Mouse (Mus musculus) brain, adult 2 months (tissue): Measurements from ENCODE around the gene Unc5cl.
A peak's percentile ranks its signal among the peaks of the same experiment; 100 is the strongest.

Source experiments
- DNase-seq: peaks from one replicate; pipeline ENCODE4 v3.0.0; 2011; ENCODE audit warnings: low read depth, low spot score

Unc5cl gene

DNA sequence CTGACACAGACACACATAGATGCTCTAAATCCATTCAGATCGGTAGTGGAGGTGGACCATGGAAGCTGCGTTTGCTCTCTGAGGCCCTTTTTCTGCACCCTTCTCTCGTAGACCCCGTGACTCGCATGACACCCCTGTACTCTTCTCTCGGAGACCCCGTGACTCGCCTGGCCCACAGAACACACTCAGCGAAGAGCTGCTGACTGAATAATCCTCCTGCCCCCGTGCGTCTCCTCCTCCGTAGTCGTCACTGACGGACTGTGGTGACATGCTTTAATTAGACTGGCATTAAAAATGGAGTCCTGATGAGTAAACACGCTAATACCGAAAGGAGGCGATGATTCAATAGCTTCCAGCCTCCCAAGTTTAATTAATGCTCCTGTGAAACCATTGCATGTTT is 84.6 kb downstream of the Unc5cl start:
- DNase-seq = peak; percentile 83

DNA sequence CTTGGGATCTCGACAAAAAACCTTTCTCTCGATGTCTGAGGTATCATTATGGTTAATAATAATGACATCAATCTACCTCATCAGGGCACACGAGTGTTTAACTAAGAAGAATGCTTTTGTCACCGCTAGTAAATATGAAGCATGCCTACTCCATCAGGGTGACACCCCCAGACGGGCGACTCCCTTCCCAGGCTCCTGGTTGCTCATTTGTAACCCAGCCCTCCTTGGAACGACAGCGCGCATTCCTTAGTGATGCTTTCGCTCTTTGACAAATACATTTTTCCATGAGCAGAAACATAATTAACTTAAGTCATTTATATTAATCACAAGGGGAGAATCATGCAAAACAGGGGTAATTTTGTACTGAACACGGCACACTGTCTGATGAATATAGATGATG is 88.0 kb downstream of the Unc5cl start:
- peak; percentile 34 for DNase-seq

DNA sequence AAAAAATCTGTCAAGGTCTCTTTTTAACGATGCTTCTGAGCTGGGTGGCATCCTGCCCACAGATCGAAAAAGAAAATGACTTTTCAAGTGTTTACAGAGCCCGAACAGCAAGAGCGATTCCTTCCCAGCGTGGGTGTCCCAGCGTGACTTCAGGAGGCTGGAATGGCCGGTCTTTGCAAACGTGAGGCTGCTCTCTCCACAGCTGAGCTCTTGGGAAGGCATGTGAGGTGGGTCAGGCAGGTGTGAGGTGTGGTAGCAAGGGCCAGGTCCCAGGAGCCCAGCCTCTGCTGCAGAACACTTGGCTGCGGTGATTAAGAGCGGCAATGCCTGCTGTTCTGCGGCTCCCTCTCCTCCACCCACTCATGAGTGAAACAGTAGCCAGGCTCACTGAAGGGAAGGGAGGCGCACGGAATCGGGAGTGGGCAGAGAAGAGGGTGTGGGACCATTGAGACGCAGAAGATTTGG is 88.6 kb downstream of the Unc5cl start:
- DNase-seq = peak; percentile 87

DNA sequence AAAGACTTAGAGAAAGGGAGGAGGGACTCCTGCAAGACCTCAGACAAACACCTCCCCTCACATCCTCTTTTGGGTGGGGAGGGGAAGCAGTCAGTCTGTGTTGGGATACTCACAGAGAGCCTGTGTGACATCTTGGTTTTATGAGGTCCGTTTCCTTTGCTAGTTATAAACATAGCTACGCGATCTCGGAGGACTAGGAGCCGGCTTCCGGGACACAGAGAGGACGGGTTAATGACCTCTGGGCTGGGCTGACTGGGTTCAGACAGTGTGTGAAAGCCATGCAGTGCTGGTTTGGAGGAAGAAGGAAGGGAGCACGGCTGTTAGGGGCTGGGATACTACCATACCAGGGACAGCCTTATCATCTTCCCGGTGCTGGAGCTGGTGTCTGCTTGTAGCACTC is 90.0 kb downstream of the Unc5cl start:
- DNase-seq = no peak

DNA sequence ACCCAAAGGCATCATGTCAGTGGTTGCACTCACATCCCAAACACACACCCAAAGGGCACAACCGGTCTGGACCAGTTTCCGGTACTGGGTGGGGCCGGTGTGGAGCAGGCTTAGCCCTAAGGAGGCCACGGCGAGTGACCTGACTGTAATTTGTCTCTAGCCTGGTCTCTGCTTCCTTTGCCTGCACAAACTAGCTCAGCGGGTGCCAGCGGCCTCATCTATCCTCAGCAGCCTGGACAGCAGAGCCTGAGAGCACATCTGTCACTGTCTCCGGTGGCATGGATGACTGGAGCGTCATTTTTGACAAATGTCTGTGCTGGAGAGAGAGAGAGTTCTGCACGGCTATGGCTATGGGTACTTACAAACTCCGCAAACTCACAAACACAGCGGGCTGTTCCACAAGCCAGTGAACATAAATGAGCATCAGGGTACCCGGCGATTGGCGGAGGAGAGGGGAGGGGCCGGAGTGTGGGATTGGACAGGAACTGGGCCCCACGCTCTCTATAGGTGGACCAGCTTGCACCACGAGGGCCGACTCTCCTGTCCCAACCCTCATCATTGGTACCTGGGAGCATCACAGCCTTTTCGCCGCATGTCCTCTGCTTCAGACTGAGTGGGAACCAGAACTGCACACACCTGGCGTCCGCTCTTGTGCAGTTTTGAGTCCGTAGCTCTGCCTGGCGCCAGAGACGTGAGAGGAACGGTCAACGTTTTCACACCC is 90.7 kb downstream of the Unc5cl start:
- peak; percentile 79 for DNase-seq

DNA sequence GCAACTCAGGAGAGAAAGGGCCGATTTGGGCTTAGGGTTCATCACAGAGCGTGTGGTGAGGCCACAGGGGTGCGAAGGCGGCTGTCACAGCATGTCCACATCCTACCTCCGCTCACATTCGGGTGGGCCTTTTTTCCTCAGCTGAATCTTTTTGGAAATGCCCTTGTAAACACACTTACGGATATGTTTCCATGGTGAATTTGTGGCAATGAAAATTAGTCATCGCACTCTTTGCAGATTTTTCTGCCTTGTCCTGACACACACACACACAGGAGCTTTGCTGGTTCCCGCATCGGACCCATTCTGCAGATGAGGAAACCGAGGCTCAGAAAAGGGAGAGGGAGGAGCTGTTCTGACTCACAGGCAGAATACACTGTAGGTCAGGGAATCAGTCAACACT is 91.3 kb downstream of the Unc5cl start:
- peak; percentile 61 for DNase-seq

DNA sequence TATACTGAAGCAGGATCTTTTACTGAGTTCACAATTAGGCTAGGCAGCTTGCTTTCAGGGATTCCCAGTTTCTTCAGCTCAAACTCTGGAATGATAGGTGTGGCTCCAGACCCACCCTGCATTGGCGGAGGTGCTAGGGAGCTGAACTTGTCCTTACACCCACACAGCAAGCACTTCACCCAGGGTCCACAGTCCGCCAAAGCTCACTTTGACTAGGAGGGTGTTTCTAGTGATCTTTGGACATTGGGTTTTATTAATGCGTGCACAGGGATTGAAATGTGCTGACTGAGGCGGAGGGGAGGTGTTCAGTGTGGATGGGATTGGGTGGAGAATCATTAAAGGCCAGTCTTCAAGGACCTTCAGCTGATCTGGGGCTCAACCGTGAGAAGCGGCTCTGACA is 93.0 kb downstream of the Unc5cl start:
- no peak for DNase-seq

DNA sequence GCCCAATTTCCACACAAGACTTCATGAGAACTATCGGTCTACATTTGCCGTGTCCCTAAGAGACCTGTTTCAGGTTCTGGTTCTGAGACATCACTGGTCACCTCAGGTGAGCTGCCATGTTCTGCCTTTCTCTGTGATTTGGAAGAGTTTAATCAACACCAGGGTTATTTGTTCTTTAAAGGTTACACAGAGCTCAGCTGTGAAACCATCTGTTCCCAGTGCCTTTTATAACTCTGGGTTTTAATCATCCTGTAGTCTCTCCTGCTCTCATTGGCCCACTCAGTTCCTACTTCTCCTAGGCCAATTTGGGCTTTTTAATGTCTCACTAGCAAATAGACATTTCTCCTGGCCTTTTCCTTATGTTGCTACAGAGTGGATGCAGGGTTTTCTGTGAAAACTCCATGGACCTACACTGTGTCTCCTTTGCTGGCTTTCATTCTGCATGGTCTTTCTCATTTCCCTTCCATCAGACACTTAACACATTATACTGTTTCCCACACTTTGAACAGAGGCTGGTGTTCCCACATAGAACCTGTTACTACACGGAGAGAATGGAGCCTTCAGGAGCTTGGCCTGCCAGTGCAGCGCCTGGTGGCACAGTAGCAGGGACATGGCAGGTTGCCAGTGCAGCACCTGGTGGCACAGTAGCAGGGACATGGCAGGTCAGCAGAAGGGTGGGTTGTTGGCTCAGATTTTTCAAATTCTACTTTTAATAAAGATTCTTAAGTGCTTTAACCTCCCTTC is 97.3 kb downstream of the Unc5cl start:
- peak; percentile 96 for DNase-seq

DNA sequence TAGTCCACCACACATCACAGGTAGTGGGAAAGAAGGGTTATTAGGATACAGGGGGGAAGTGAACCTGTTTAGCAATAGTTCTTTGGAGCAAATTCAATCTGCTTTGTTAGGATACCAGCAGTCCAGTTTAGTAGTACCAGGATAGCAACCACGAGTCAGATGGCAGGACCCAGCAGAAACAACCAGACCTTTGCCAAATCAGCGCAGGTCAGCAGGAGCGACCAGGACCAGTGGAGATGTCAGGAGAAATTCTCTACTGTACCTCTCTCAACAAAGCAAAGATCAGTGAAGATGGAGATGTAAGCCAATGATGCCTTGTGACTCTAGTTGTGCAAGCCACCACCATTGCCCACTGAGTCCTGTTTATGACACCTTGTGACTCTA is 97.8 kb downstream of the Unc5cl start:
- DNase-seq = peak; percentile 90

DNA sequence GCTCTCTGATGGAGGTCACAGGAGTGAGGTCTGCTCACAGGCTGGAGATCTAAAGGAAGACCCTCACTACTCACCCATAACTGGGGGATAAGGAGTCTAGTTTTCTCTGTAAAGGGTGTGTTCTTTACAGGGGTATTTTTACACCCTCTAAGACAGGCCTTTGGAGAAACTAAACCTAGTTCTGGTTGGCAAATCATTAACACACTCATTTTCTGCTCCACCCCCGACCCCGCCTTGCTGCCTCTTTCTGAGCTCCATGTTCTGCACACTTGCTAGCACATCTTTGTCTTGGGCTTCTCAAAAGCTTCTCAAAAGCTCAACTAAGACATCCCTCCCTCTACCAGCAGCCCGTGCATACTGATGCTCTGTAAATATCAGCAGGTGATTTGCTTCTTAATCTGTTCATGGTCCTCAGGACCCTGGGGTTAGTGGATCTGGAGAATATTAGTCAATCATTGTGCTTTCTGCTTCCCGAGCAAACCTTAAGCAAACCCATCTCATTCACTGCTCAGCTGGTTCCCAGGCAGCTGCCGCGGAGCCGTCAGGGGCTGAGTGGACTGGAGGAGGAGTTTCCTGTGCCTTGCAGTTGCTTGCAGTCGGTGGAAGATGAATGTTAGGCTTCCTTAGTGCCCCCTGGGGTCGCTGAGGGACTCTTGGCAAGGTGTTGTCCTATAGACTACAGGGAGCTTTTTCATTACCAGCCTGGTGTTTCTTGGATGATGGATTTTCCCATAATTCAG is 101.7 kb downstream of the Unc5cl start:
- no peak for DNase-seq

DNA sequence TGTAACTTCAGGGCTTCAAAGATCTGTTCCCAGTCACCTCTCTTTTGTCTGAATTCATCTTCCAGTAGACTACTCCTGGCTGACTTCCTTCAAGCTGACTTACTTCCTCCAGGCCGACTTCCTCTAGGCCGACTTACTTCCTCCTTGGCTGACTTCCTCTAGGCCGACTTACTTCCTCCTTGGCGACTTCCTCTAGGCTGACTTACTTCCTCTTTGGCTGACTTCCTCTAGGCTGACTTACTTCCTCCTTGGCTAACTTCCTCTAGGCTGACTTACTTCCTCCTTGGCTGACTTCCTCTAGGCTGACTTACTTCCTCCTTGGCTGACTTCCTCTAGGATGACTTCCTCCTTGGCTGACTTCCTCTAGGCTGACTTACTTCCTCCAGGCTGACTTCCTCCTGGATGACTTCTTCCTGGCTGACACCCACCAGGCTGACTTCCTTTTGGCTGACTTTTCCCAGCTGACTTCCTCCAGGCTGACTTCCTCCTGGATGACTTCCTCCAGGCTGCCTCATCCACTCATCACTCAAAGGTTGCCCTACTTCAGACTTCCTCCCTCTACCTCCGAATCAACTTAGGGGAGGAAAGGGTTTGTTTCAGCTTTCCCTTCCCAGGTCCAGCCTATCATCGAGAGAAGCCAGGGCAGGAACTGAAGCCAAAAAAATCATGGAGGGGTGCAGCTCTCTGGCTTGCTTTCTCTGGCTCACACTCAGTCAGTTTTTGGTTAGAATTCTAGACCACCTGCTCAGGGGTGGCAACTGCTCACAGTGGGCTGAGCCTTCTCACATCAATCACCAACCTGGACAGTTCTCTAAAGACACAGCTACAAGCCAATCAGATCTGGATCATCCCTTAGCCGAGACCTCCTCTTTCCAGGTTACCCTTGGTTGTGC is 103.4 kb downstream of the Unc5cl start:
- peak; percentile 17 for DNase-seq

DNA sequence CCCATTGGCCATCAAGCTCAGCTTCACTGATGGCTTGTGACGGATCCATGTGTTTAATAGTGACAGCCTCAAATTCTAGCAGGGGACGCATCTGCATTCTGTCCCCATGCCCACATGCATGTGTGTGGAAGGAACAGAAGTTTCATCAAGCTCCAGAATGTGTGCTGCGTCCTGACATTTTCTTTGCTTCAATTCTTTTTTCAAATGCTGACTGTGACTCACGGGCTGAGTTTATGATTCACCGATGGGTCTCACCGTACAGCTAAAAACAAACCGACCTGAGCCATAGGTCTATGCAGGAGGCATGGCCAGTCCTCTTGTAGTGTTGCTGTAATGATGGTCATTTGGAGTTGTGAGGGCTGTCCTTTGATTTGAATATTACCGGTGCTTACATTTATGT is 110.2 kb downstream of the Unc5cl start:
- peak; percentile 78 for DNase-seq

DNA sequence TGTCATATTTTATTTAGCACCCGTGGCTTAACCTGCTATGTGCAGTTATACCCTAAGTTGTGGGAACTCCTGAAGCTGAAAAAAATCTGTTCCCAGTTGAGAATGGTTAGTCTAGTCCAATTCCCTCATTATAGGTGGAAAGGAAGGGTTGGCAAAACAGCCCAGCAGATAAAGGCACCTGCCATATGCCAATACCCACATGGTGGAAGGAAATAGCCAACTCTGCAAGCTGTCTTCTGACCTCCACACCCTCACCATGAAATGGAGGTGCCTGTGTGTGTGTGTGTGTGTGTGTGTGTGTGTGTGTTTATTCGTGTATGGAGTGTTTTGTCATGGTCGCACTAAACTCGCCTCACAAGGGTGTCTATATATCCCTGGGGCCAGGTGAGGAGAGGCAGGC is 115.0 kb downstream of the Unc5cl start:
- peak; percentile 86 for DNase-seq

DNA sequence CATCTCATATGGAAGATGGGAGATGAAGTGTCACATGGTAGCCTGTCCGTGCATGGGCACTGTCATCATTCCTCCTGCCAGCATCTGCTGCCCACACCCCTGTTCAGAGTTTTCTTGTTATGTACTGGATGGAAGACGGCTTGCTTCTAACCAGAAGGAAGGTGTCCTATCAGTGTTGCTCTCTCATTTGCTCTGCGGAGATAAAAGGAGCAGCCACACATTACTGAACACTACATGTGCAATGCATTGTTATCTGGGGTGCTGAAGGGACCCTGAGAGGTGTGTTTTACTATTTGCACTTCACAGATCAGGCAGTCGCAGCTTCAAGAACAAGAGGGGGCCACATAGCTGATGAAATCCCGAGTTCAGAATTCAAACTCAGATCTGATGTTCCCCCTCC is 126.5 kb downstream of the Unc5cl start:
- DNase-seq = no peak

DNA sequence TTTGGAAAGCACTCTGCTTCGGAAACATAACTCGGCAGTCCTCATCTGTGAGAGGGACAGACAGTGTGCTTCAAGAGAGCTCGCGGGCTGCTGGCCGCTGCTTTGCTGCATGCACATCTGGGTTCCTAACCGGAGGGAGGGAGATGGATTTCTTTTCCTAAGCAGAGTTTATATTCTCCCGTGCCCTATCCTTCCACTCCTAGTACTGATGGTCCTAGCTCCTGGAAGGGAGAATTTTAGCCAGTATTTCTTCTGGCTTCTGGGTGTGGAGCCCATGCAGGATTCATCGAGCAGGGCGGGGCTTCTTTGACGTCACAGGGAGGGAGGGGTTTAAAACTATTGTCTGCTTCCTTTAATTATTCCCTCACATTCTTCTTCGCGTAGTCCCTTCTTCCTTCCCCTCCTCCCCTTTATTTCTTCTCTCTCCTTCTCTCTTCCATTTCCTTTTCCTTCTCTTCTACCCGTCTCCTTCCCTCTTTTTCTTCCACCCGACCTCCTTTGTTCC is 127.8 kb downstream of the Unc5cl start:
- peak; percentile 21 for DNase-seq

DNA sequence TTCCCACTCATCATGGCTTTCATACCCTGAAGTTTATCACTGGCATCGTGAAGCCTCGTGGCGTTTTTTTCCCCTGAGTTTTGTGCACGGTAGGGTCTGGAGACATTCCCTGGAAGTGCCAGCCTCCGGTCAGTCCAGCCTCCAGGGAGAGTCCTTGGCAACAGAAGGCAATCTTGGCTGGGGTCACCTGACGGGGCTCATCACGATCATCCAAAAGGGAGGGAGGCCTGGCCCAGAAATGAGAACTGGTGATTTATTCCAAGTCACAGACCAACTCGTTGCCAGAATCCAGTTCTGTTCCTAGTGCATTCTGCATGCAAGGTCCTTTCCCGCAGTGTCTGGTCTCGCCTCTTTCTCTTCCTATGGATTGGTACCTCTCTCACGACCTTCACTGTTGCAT is 128.7 kb downstream of the Unc5cl start:
- peak; percentile 89 for DNase-seq

DNA sequence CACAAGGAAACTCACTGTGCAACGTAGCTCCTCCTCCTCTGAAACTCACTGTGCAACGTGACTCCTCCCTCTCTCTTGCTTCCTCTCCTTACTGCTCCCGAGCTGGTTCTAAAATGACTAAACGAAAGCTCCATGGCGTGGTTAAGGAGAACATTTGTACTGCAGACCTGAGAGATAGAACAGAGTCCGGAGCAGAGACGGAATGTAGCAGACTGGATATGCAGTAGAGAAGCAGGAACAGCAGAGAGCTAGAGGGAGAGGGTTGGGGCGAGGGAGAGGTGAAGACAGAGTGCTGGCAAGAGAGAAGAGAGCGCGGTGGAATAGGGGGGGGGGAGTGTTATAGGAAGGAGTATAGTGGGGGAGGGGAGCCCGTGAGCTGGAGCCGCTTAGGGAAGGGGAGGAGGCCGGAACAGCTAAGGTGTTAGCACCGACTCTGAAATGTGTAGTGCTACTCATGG is 131.2 kb downstream of the Unc5cl start:
- DNase-seq = peak; percentile 74

DNA sequence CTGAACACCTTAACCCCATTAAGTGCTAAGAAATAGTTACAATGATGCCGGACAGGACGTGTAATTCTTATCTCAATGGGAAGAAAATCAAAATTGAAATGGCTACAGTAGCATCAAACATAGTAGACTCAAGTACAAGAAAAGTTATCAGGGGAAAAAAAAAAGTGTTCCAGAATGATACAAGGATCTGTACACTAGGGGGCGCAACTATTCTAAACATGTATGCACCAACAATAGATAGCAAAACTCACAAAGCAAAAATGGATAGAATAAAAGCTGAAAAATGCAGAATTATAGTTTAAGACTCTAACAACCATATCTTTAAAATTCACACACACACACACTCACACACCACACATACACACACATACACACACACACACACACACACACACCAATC is 134.0 kb downstream of the Unc5cl start:
- no peak for DNase-seq
